Mouse (Mus musculus) erythroid progenitor cell, adult 5-6 weeks (primary cell): ENCODE results near the gene Arl8a. TPM values are rescaled to one million over a fixed set of nuclear protein-coding genes. Genes with fewer than 3 reads are reported as not detected.
A peak's percentile ranks its signal among the peaks of the same experiment; 100 is the strongest.

Experiments used
- ATAC-seq: replicated peaks from 2 replicates; pipeline ENCODE4 v1.8.0; 2016; ENCODE audit warnings: moderate number of reproducible peaks, mild to moderate bottlenecking, moderate TSS enrichment, inconsistent platforms; ENCODE audit not compliant: poor library complexity, low FRiP score, severe bottlenecking
- total RNA-seq, 2 experiments: library from RNA; stranded (forward) in 1 of 2; stranded (reverse) in 1 of 2; fragments of 150-400 nt in 1 of 2; fragments of 186-747, 209-891 nt in 1 of 2; gene quantifications; 2 replicates each; pipeline versions ENCODE4 v1.2.3 to v1.2.4; 2015 to 2017; ENCODE audit warnings: low replicate concordance in 2 of 2

The Arl8a gene
- total RNA-seq, 2 experiments from 2014 or later, result 12.3 to 19.3 TPM

DNA sequence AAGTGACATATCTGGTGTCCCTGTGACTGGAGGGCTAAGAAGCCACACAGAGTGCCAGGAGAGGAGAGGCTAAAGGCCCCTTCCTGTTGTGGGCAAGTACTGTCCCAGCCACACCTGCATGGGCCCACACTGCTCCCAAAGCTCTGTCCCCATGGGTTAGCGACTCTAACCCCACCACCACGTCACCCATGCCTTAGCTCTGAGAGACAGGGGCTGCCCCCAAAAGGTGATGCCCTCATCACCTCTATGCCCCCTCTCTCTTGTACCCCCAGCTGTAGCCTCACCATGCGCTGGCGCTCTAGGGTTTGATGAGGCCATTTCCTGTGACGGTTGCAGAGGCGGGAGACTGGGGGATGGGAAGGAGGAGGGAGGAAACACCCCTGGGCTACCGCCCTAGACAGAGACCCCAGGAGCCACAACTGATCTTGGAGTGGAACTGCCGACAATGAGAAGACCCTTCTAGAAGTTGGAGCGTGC, 13.7 kb upstream of the Arl8a start:
- ATAC-seq, result no peak; the same call in 1 of the 2 replicates

GRCm38 (mm10) chr1:135133678-135134435, 12.8 kb upstream of the Arl8a start:
- no peak for ATAC-seq

DNA sequence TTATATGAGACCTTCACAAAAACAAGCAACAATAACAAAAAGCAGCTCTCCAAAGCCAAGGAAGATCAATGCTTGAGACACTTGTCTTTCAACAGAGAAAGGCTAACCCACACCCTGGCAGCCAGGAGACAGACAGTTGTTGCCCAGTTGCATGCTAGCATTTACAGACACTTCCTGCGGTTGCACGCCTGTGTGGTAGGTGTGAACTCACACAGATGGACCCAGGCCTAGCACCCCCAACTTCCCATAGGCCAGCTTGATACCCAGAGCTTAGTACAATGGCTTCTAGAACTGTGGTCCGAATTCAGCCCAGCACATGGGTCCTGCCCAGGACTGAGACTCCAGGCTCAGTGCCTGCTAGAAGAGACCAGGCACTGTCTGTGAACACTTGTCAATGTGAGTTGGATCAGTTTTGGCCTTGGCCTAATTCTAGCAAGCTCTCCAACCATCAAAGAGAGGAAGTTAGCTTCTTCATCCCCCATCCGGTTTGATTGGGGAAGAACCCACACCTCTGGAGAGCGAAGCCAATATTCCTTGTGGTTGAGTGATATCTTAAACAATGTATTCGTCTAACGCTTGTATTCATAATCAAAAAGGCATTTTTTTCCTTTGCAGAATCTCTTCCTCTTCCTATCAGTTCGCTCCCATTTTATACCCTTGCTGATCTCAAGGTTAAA, 11.4 kb upstream of the Arl8a start:
- no peak for ATAC-seq

DNA sequence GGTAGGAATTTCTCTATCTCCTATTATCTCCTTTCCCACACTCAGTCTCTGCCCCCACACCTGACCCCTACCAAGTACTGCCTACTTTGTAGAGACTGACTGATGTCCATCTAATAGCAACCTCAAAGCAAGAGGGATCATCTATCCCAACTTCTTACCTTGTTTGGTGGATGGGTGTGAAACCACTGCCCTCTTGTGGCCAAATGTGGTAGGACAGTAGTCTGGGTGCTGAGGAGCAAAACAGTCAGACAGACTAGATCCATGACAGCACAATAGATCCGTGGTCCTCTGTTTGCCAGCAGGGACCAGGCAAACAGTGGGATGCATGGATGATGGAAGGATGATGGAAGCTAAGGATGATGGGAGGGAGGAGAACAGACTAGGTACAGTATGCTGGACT, 10.1 kb upstream of the Arl8a start:
- ATAC-seq, result peak; percentile 61

- no peak for ATAC-seq
These were observed 6.7 kb upstream of the Arl8a start for GRCm38 (mm10) chr1:135139906-135140305.

GRCm38 (mm10) chr1:135142452-135142851, 4.2 kb upstream of the Arl8a start:
- ATAC-seq, result no peak

DNA sequence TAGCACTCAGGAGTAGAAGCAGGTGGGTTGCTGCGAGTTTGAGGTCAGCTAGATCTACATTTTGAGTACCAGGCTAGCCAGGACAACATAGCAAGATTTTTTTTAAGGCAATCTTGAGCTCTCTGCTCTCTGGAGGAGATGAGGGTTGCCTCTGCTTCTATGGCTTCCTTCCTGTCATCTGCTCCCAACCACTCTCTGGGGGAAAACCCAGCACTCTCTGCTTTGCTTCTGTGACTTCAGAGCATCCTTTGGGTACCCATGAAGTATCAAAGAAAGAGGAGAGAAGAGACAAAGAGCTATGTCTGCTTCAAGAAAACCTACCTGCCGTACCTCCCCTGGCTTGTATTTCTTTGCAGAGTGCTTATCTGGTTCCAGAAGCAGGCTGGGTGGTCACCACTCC, 2.7 kb upstream of the Arl8a start:
- ATAC-seq, result no peak

- ATAC-seq, result peak; percentile 59
These were observed 500 bp downstream of the Arl8a start for GRCm38 (mm10) chr1:135146946-135147701.

- no peak for ATAC-seq
These were observed 1.1 kb downstream of the Arl8a start for GRCm38 (mm10) chr1:135147702-135148058.

- no peak for ATAC-seq
These were observed 1.9 kb downstream of the Arl8a start for GRCm38 (mm10) chr1:135148476-135148875.

DNA sequence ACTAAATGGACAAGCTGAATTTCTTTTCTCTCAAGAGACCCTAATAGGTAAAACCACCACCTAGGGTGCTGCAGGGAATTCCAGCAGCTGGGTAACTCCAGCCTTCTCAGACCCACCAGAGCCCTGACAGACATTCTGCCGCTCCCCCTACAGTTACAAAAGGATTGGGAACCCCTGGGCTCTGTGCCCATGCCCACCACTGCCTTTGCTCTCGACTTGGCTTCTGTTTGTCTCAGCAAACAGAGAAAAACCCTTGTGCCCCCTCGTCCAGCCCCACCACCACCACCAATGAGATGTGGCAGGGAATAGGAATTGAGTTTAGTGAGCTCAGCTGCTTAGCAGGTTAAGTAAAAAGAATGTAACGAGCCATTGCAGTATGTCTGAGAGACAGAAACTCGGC, 2.4 kb downstream of the Arl8a start:
- ATAC-seq, result no peak

GRCm38 (mm10) chr1:135154011-135154410, 7.4 kb downstream of the Arl8a start:
- no peak for ATAC-seq

DNA sequence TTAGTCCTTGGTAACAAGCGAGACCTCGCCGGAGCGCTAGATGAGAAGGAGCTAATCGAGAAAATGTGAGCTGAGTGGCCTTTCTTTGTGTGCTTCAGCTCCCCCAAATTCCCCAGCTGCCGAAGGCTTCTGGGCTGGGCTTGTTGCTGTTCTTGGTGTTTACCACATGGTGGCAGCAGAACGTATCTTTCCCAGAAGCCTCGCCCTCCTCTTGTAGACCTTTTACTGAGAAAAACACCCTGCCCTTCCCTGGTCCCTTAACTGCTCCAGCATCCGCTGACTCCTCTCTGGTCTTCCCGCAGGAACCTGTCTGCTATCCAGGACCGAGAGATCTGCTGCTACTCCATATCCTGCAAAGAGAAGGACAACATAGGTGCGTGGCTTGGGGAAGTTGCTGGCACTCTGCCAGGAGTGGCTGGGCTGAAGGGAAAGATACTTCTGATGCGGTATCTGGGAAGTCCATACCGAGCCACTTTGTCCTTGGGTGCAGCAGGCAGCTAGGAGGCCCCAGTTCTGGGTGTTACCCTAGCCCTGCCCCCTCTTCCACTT, 7.9 kb downstream of the Arl8a start:
- peak; percentile 89 for ATAC-seq

- ATAC-seq, result no peak
These were observed 9.7 kb downstream of the Arl8a start for GRCm38 (mm10) chr1:135156300-135156699.

GRCm38 (mm10) chr1:135158633-135159032, 12.0 kb downstream of the Arl8a start:
- ATAC-seq, result no peak

GRCm38 (mm10) chr1:135159074-135159473, 12.4 kb downstream of the Arl8a start:
- ATAC-seq, result no peak

- no peak for ATAC-seq
These were observed 13.0 kb downstream of the Arl8a start for GRCm38 (mm10) chr1:135159556-135160123.

DNA sequence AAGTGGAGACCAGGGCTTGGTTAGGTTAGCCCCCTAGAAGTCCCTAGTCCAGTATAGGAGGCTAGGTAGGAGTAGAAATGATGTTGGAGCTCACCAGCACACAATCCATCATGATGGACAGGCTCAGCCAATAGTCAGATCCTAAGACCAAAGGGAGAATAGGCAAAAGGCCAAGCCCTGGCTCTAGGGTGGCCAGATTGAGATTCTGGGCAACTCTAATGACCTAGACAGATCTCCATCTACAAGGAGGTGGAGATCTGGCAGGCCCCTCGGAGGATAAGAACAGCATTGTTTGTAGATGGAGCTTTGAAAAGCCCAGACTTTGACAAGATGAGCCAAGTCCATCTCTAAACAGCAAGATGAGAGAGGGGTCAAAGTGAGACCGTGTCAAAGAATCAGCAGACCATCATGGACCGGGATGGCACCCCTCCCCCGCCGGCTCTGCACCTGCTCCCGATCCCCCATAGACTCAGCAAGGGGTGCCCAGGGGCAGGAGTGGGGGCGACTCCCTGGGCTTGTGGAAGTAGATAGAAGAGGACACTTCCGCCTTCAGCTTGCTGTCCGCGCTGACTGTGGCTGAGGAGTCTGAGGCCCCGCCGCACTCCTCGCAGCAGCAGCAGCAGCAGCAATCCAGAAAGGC, 13.9 kb downstream of the Arl8a start:
- ATAC-seq, result no peak

- no peak for ATAC-seq
These were observed 16.1 kb downstream of the Arl8a start for GRCm38 (mm10) chr1:135162720-135163119.

DNA sequence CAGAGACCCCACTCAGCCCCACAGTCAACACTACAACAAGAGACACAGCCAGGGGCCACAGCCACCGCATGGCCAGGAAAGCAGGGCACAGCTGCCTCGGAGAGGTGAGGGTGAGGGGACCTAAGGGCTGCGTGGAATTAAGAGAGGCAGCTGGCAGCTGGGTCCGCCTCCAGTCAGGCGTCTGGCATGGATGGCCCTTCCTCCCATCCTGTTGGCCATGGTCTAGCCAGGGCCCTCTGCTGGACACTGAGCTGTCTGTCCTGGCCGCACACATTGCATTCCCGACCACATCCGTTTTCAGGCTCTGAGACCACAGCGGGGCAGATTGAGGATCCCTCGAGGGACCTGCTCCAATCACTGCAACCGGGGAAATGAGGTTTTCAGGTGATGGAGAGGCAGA, 20.8 kb downstream of the Arl8a start, which contains the start of gene Gpr37l1:
Gene Gpr37l1 (minus strand): TSS at position 247 of the 400 bp plus-strand sequence.
- ATAC-seq, result no peak
